Mouse (Mus musculus): ENCODE results near the gene Cyp2c37.
"Not testable (repeated sequence)": the region's sequence is repeated elsewhere in the genome, so short reads cannot be mapped to it uniquely, and the experiment has no call there.

Gene Cyp2c37

GRCm38 (mm10) chr19:39992140-39992539 is at the start of gene Cyp2c37:
Gene Cyp2c37, plus strand, starts transcription at chr19:39992424.
- not testable (repeated sequence) for DNase-seq

DNA sequence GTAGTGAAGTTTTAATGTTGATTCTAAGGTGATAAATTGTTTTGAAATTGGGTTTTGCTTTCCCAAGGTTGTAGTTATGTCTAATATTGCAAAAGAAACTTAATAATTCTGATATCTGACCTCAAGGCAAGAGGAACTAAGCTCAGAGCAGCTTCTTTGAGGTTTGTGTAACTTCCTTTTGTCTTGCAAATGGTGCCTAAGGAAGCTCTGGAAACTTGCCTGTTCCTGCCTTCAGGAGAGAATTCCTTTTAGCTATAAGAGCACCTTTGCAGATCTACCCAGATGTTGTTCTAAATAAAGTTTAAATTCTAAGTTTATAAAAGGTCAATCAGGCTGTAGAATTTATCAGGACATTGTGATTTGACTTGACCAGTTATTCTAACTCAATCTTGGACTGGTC is 31.4 kb upstream of the Cyp2c37 start:
- not testable (repeated sequence) for DNase-seq

DNA sequence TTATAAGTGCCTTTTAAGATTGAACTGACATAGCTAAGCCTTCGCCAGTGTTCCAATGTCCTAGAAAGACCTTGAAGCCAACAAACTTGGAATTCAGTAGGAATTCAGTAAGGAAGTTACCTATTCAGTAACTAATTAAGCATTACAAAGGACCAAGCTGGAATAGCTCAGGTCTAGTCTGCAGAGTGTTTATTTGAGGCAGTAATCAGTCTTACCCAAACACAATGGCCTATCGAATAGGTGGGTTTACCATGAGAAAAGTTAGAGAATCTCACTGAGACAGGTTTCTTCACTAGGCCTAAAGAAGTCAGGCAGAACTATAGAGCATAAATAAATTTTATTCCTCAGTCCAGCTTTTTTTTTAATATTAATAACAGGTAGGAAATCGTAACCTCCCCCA is 21.1 kb upstream of the Cyp2c37 start:
- not testable (repeated sequence) for DNase-seq

DNA sequence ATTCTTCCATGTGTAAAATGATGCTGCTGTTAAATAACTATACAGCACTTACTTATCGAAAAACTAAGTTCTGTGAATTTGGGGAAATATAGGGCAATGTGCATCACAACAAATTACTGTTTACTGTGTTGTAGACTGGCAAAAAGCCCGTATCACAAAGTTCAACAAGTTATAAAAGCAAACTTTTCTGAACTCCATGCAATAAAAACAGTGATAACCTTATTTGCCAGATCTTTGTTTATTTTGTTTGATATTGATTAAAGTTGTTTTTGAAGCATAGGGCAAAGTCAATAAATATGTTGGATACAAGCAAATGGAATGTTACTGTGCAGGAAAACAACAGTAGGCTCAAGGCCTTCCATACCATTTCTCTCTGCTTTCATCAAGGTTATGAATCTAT is 2.8 kb upstream of the Cyp2c37 start:
- no peak for DNase-seq

Measured in right cerebral cortex, postnatal 4 days (tissue).